Mouse (Mus musculus): Measurements from ENCODE around the gene Scgb1b19.
"Not testable (repeated sequence)": the region's sequence is repeated elsewhere in the genome, so short reads cannot be mapped to it uniquely, and the experiment has no call there.

The Scgb1b19 gene

DNA sequence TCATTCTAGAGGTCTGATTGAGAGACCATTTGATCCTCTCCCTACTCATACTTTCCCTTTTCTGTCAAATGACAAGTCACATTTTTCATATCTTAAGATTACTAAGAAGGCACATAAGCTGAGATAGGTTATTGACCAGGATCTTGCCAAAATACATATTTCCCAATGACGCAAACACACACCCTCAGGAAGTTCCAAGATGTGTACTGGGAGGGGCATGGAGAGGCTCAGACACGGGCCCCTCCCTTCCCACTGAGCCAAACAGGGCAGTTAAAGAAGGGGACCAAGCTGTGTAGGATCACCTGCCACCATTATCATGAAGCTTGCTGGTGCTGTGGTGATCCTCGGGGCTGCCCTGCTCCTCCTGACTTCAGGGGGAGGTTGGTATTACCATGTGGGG is at the start of gene Scgb1b19:
Gene Scgb1b19 (plus strand): TSS at position 301 of the 400 bp plus-strand sequence.
- DNase-seq (ENCODE audit: low spot score), result not testable (repeated sequence)

DNA sequence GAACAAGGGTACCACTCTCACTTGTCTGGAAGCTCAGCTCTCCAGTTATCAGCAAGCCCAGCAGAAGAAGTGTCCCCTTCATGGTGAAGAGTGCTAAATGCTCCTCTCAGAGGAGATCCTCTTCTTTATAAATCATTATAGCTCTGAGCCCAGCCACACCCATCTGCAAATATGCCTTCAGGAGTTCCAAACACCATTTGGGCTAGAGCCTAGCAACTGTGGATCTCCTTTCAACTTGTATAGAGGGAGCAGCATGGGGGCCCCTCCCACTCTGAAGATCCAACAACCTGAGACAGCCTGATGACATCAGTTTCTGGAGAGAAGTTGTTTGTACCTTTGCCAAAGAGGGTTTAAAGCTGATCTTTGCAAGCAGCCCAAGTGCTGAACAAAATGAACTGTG is 6.9 kb upstream of the Scgb1b19 start, which contains the start of gene Scgb2b19:
Gene Scgb2b19 (minus strand): TSS at position 101 of the 400 bp plus-strand sequence.
- DNase-seq (ENCODE audit: low spot score), result not testable (repeated sequence)

Data from embryo, embryonic 10.5 days (tissue).